In genomic region chr3:99379616-99380250, GRCm38 (mm10) we compare ENCODE assay signal across 19 mouse cellular contexts.
"Had no signal": no experiment of that assay in that cellular context is flagged by ENCODE, and none has a peak within 500 bp of the region (broad histone marks: within the 10 kb centered on the region; RNA-seq: fewer than 3 reads in every experiment).

No protein-coding gene starts in this region.

- ATAC-seq: liver, postnatal 0 days; lung, postnatal 0 days; midbrain, embryonic 13.5 days; midbrain, embryonic 16.5 days had no signal

- H3K36me3 ChIP-seq: limb, embryonic 15.5 days; midbrain, embryonic 10.5 days; midbrain, embryonic 13.5 days had no signal

- H3K27ac ChIP-seq: limb, embryonic 15.5 days; liver, embryonic 14.5 days; midbrain, embryonic 10.5 days; midbrain, embryonic 13.5 days; stomach, postnatal 0 days had no signal

- H3K4me1 ChIP-seq: limb, embryonic 15.5 days; megakaryocyte, embryonic 14.5 days; midbrain, embryonic 10.5 days; midbrain, embryonic 13.5 days had no signal

- H3K4me2 ChIP-seq: limb, embryonic 15.5 days; liver, embryonic 11.5 days; lung, embryonic 14.5 days; midbrain, embryonic 13.5 days had no signal

- H3K9ac ChIP-seq: limb, embryonic 15.5 days; liver, embryonic 14.5 days; liver, postnatal 0 days; lung, embryonic 14.5 days; midbrain, embryonic 13.5 days had no signal

- H3K9me3 ChIP-seq: limb, embryonic 15.5 days; midbrain, embryonic 10.5 days; midbrain, embryonic 13.5 days had no signal

- H3K27me3 ChIP-seq: limb, embryonic 15.5 days; megakaryocyte, embryonic 14.5 days; midbrain, embryonic 13.5 days had no signal

- DNase-seq: kidney, adult 18-20 months; kidney, adult 9 months; kidney, postnatal 25 days; layer of hippocampus, postnatal 36 days; left cerebral cortex, postnatal 4 days; liver, postnatal 0 days; lung, embryonic 14.5 days; thymus, adult 2 months; thymus, postnatal 14 days; thymus, postnatal 4 days had no signal

- H3K4me3 ChIP-seq: limb, embryonic 15.5 days; megakaryocyte, embryonic 14.5 days; midbrain, embryonic 10.5 days; midbrain, embryonic 13.5 days had no signal
